Mouse (Mus musculus) megakaryocyte, embryonic 14.5 days (primary cell): ENCODE results near the gene Sac3d1. TPM values are rescaled to one million over a fixed set of nuclear protein-coding genes. Genes with fewer than 3 reads are reported as not detected.

ENCODE experiments used
- H3K27me3 ChIP-seq: replicated peaks from 2 replicates; pipeline ENCODE3; 2012; ENCODE audit warnings: inconsistent platforms
- H3K36me3 ChIP-seq: replicated peaks from 2 replicates; pipeline ENCODE3; 2012; ENCODE audit warnings: low read length, inconsistent platforms, mixed read lengths
- H3K4me1 ChIP-seq: 2 replicates; pipeline ENCODE4 v1.6.1; 2012; ENCODE audit warnings: inconsistent platforms
- H3K4me3 ChIP-seq: replicated peaks from 2 replicates; pipeline ENCODE3; 2012; ENCODE audit warnings: moderate library complexity, mild to moderate bottlenecking, inconsistent platforms
- H3K9me3 ChIP-seq: 2 replicates; pipeline ENCODE4 v1.6.1; 2012; ENCODE audit warnings: inconsistent platforms
- FLI1 ChIP-seq: IDR thresholded peaks from 2 replicates; pipeline ENCODE4 v1.6.1; 2012; ENCODE audit warnings: low read length, inconsistent platforms, mixed read lengths
- GATA1 ChIP-seq: IDR thresholded peaks from 3 replicates; pipeline ENCODE4 v1.6.1; 2012; ENCODE audit warnings: mixed read lengths, low read length, inconsistent platforms, borderline replicate concordance
- polyA plus RNA-seq: library from polyadenylated mRNA; stranded (reverse); fragments of >175 nt; gene quantifications from 2 replicates; pipeline ENCODE4 v1.2.3, GENCODE M21; 2012; ENCODE audit warnings: low replicate concordance; ENCODE audit not compliant: insufficient read depth

Gene Sac3d1
- polyA plus RNA-seq, 1 experiment: 66.7 TPM

GRCm38 (mm10) chr19:6101186-6101585, 17.3 kb downstream of the Sac3d1 start:
- peaks cover 47% of the 10 kb centered on the region for H3K4me1 ChIP-seq
- no peak for TF ChIP-seq GATA1
- no peak overlapping the region for H3K4me3 ChIP-seq
- H3K9me3 ChIP-seq: no peaks in the 10 kb centered on the region
- no peaks in the 10 kb centered on the region for H3K27me3 ChIP-seq
- H3K36me3 ChIP-seq: peaks cover 19% of the 10 kb centered on the region

GRCm38 (mm10) chr19:6097847-6098246, 20.6 kb downstream of the Sac3d1 start:
- TF ChIP-seq GATA1 (no peak), FLI1 (no peak)
- Histone ChIP-seq H3K36me3 (peaks cover 46% of the 10 kb centered on the region), H3K9me3 (no peaks in the 10 kb centered on the region)

GRCm38 (mm10) chr19:6094119-6094518, 24.3 kb downstream of the Sac3d1 start, which contains the start of gene AC131692.1:
Gene AC131692.1 (plus strand): TSS chr19:6094419.
- Histone ChIP-seq H3K4me1 (peaks cover 3% of the 10 kb centered on the region; the same call in 1 of the 2 replicates), H3K4me3 (no peak within 1 kb of the TSS), H3K27me3 (no peaks in the 10 kb centered on the region), H3K36me3 (peaks cover 76% of the 10 kb centered on the region), H3K9me3 (no peaks in the 10 kb centered on the region)
- TF ChIP-seq FLI1 (no peak), GATA1 (no peak)

More at GRCm38 (mm10) chr19:6097847-6098246, 20.6 kb downstream of the Sac3d1 start:
- H3K27me3 ChIP-seq: no peaks in the 10 kb centered on the region
- no peak overlapping the region for H3K4me3 ChIP-seq
- peaks cover 26% of the 10 kb centered on the region for H3K4me1 ChIP-seq

- Histone ChIP-seq H3K9me3 (no peaks in the 10 kb centered on the region), H3K4me3 (no peak overlapping the region), H3K27me3 (no peaks in the 10 kb centered on the region), H3K4me1 (peaks cover 39% of the 10 kb centered on the region), H3K36me3 (peaks cover 69% of the 10 kb centered on the region)
- no peak for TF ChIP-seq GATA1
- no peak for TF ChIP-seq FLI1
These were observed 29.6 kb downstream of the Sac3d1 start for GRCm38 (mm10) chr19:6088841-6089240.

- H3K4me1 ChIP-seq: peaks cover 61% of the 10 kb centered on the region
- H3K36me3 ChIP-seq: peaks cover 75% of the 10 kb centered on the region
- H3K27me3 ChIP-seq: no peaks in the 10 kb centered on the region
- peak overlapping the region; percentile 96 for H3K4me3 ChIP-seq
- TF ChIP-seq GATA1 (no peak), FLI1 (no peak)
- H3K9me3 ChIP-seq: no peaks in the 10 kb centered on the region
These were observed 33.0 kb downstream of the Sac3d1 start for GRCm38 (mm10) chr19:6085417-6085879.

GRCm38 (mm10) chr19:6084478-6085248, 33.8 kb downstream of the Sac3d1 start, which contains the start of the genes Zfpl1 and Cdca5:
Gene Zfpl1 (minus strand): TSS chr19:6084956.
Gene Cdca5 (plus strand): TSS chr19:6084983.
- peaks cover 75% of the 10 kb centered on the region for H3K36me3 ChIP-seq

GRCm38 (mm10) chr19:6082156-6082555, 36.3 kb downstream of the Sac3d1 start, which contains the start of gene Gm28374:
Gene Gm28374 (minus strand): TSS chr19:6082256.
- no peaks in the 10 kb centered on the region for H3K9me3 ChIP-seq
- no peaks in the 10 kb centered on the region for H3K27me3 ChIP-seq
- H3K4me3 ChIP-seq: no peak within 1 kb of the TSS
- H3K4me1 ChIP-seq: peaks cover 56% of the 10 kb centered on the region
- TF ChIP-seq GATA1: no peak
- TF ChIP-seq FLI1: no peak
- peaks cover 54% of the 10 kb centered on the region for H3K36me3 ChIP-seq

More at GRCm38 (mm10) chr19:6084478-6085248, 33.8 kb downstream of the Sac3d1 start, which contains the start of the genes Zfpl1 and Cdca5:
- Histone ChIP-seq H3K4me1 (peaks cover 61% of the 10 kb centered on the region), H3K4me3 (peak within 1 kb of the TSS; percentile 96), H3K27me3 (no peaks in the 10 kb centered on the region), H3K9me3 (no peaks in the 10 kb centered on the region)
- peak; percentile 100; the same call in 1 of the 2 replicates for TF ChIP-seq FLI1
- no peak for TF ChIP-seq GATA1

- Histone ChIP-seq H3K27me3 (no peaks in the 10 kb centered on the region), H3K4me1 (peaks cover 55% of the 10 kb centered on the region), H3K4me3 (no peak within 1 kb of the TSS), H3K9me3 (no peaks in the 10 kb centered on the region), H3K36me3 (peaks cover 54% of the 10 kb centered on the region)
- TF ChIP-seq FLI1 (no peak), GATA1 (no peak)
These were observed 38.4 kb downstream of the Sac3d1 start, which contains the start of gene Tmem262 for GRCm38 (mm10) chr19:6079983-6080480. Gene Tmem262 (plus strand): TSS chr19:6080033.

GRCm38 (mm10) chr19:6076564-6077393, 41.7 kb downstream of the Sac3d1 start, which contains the start of gene Vps51:
Gene Vps51 (minus strand): TSS chr19:6077231.
- TF ChIP-seq GATA1 (no peak), FLI1 (no peak)
- Histone ChIP-seq H3K4me1 (peaks cover 38% of the 10 kb centered on the region), H3K36me3 (peaks cover 61% of the 10 kb centered on the region), H3K4me3 (peak within 1 kb of the TSS; percentile 97), H3K27me3 (no peaks in the 10 kb centered on the region), H3K9me3 (no peaks in the 10 kb centered on the region)
